Mouse (Mus musculus): ENCODE measurements around the gene Xrn1.

DNA sequence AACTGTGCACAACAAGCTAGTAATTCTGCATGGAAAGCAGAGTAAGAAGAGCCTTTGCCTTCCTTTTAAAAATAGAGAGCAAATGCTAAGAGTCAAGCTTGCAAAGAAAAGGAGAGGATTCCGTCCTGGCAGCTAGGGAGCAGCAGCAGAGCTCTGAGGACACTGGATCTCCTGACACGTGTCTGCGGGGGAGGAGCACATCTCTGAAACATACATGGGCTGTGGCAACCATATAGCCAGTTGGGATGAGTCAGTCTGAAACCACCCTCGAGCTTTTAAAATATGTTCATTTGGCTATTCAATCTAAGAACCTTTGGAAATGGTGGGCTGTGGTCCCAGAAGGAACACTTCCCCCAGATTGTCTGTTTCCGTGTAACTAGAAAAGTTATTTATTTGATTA lies 100.3 kb downstream of the Xrn1 start:
- TF ChIP-seq CTCF (IDR thresholded peaks at IDR 0.05; ENCODE audit: borderline replicate concordance, insufficient read depth, low read depth, low read length), result no peak
- no peak for TF ChIP-seq POLR2A (IDR thresholded peaks at IDR 0.05; ENCODE audit: borderline replicate concordance, insufficient read depth, low read length)

Data from cerebellum, adult 2 months (tissue).